Mouse (Mus musculus) bone marrow, adult 2 months (tissue): ENCODE measurements around the gene Fam19a5.

Experiments used
- CTCF ChIP-seq: fragments of 200-500 bp; IDR thresholded peaks from 2 replicates; pipeline ENCODE4 v1.5.1; 2011; ENCODE audit warnings: low read length, control low read depth; ENCODE audit not compliant: control insufficient read depth, insufficient read depth
- POLR2A ChIP-seq: fragments of 200-500 bp; IDR thresholded peaks from 2 replicates; pipeline ENCODE4 v1.6.1; 2011; ENCODE audit warnings: low read depth, mild to moderate bottlenecking, control low read depth, low read length, borderline replicate concordance; ENCODE audit not compliant: control insufficient read depth

DNA sequence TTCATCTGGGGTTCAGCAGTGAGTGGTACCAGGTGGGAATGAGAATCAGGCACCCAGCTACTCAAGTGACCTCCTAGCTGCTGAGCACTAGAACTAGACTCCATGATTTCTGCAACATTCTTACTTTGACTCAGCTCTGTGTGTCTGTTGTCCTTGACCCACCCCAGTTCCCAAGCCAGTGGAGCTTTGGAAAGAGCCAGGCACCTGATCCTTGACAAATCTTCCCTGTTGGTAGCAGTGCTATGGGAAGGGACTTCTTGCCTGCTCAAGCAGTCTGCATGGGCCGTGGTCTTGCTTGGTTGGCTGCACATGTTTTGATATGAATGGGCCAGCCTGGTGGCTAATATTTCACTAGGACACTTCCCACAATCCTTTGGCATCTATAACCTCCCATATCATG, 158.7 kb downstream of the Fam19a5 start:
- TF ChIP-seq POLR2A (no peak), CTCF (no peak)
